Mouse (Mus musculus) ZHBTc4 (cell line): Measurements from ENCODE around the gene Olfr510.

ENCODE experiments used
- DNase-seq: peaks from one replicate; pipeline ENCODE4 v3.0.0-alpha.2; 2011; ENCODE audit warnings: low read depth, low spot score

Olfr510 gene

GRCm38 (mm10) chr7:108666118-108666517, at the start of gene Olfr510:
Olfr510 (plus strand) TSS chr7:108666418.
- DNase-seq: no peak

GRCm38 (mm10) chr7:108616781-108617180, 49.4 kb upstream of the Olfr510 start:
- peak; percentile 87 for DNase-seq

GRCm38 (mm10) chr7:108621514-108621913, 44.7 kb upstream of the Olfr510 start, which contains the start of gene Olfr507:
Olfr507 (plus strand) TSS chr7:108621814.
- DNase-seq: no peak

- no peak for DNase-seq
Measured at GRCm38 (mm10) chr7:108629694-108630093, 36.5 kb upstream of the Olfr510 start, which contains the start of gene Olfr508. Olfr508 (plus strand) TSS chr7:108629994.

- DNase-seq: no peak
Measured at GRCm38 (mm10) chr7:108651806-108652205, 14.4 kb upstream of the Olfr510 start, which contains the start of gene Olfr509. Olfr509 (minus strand) TSS chr7:108651906.

- DNase-seq: peak; percentile 88
Measured at GRCm38 (mm10) chr7:108662419-108662818, 3.8 kb upstream of the Olfr510 start.

GRCm38 (mm10) chr7:108671058-108671457, 4.8 kb downstream of the Olfr510 start:
- DNase-seq: no peak

GRCm38 (mm10) chr7:108678886-108679285, 12.7 kb downstream of the Olfr510 start:
- DNase-seq: peak; percentile 70

DNA sequence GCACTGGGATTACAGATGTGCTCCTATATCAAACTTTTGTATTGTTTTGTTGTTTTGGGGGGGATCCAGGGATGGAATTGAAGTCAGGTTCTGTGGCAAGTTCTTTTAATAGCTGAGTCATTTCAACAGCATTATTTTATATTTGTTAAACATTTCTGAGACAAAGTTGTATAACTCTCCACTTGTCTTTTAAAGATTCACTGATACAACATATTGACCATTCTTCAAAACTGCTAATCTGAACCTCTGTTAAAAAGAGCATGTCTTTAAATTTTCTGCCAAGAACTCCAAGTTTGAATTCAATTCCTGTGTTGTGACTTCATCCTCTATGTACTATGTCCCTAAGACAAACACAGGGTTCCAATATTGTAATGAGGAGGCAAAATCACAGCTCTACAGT, 46.8 kb downstream of the Olfr510 start, which contains the start of gene Olfr512:
Olfr512 (plus strand) TSS at position 301 of the 400 bp plus-strand sequence.
- DNase-seq: no peak
